Mouse (Mus musculus) liver, embryonic 15.5 days (tissue): ENCODE results near the gene Etfa. TPM values are rescaled to one million over a fixed set of nuclear protein-coding genes. Genes with fewer than 3 reads are reported as not detected.

Experiments
- ATAC-seq: fragments of 200-750 bp; cut with Nextera tagmentation; 2 replicates; pipeline ENCODE4 v1.8.0; 2017; ENCODE audit warnings: moderate number of reproducible peaks, mild to moderate bottlenecking, moderate library complexity; ENCODE audit not compliant: insufficient read depth
- H3K27ac ChIP-seq: fragments of 300-500 bp; sonication (generic); replicated peaks from 2 replicates; pipeline ENCODE4 v1.5.1; 2015; ENCODE audit warnings: mild to moderate bottlenecking, inconsistent platforms
- H3K27me3 ChIP-seq: fragments of 300-500 bp; sonication (generic); 2 replicates; pipeline ENCODE4 v1.6.1; 2015; ENCODE audit warnings: mild to moderate bottlenecking, inconsistent platforms
- H3K36me3 ChIP-seq: fragments of 300-500 bp; sonication (generic); replicated peaks from 2 replicates; pipeline ENCODE4 v1.6.1; 2015; ENCODE audit warnings: moderate library complexity, mild to moderate bottlenecking, inconsistent platforms
- H3K4me1 ChIP-seq: fragments of 300-500 bp; sonication (generic); replicated peaks from 2 replicates; pipeline ENCODE4 v1.6.1; 2015; ENCODE audit warnings: inconsistent platforms
- H3K4me2 ChIP-seq: fragments of 300-500 bp; sonication (generic); 2 replicates; pipeline ENCODE4 v1.6.1; 2015; ENCODE audit warnings: moderate library complexity, mild to moderate bottlenecking, inconsistent platforms
- H3K4me3 ChIP-seq: fragments of 300-500 bp; sonication (generic); replicated peaks from 2 replicates; pipeline ENCODE4 v1.5.1; 2015; ENCODE audit warnings: mild to moderate bottlenecking, inconsistent platforms
- H3K9ac ChIP-seq: fragments of 300-500 bp; sonication (generic); 2 replicates; pipeline ENCODE4 v1.6.1; 2015; ENCODE audit warnings: moderate library complexity, mild to moderate bottlenecking, inconsistent platforms
- H3K9me3 ChIP-seq: fragments of 300-500 bp; sonication (generic); replicated peaks from 2 replicates; pipeline ENCODE4 v1.6.1; 2016; ENCODE audit warnings: inconsistent platforms
- WGBS: fragments of 180-500 bp; shearing (Covaris S2); methylation state at CpG from one replicate; pipeline ENCODE4 v1.1.7; 2015; ENCODE audit warnings: mixed read lengths; ENCODE audit not compliant: insufficient replicate concordance; 5-methylcytosine and 5-hydroxymethylcytosine counted together
- polyA plus RNA-seq: library from polyadenylated mRNA; unstranded; fragments of >200 nt; fragmentation: Nextera tagmentation; extraction: Ambion mirVana; gene quantifications from 2 replicates; pipeline ENCODE4 v1.2.1, GENCODE M21; 2015

The Etfa gene
- polyA plus RNA-seq: 201 and 204 TPM in 2 replicates

GRCm38 (mm10) chr9:55512027-55512543, at the start of gene Etfa:
Gene Etfa, minus strand, starts transcription at chr9:55512243.
- peaks cover 32% of the 10 kb centered on the region for H3K4me1 ChIP-seq
- WGBS: under 1% methylated on average over 47 of the region's 47 CpGs
- H3K4me2 ChIP-seq: peak within 1 kb of the TSS; percentile 91
- H3K27me3 ChIP-seq: peaks cover 33% of the 10 kb centered on the region
- H3K27ac ChIP-seq: peak within 1 kb of the TSS; percentile 90
- peak; percentile 97 for ATAC-seq
- peak within 1 kb of the TSS; percentile 85 for H3K9ac ChIP-seq
- H3K9me3 ChIP-seq: no peaks in the 10 kb centered on the region
- peak within 1 kb of the TSS; percentile 89 for H3K4me3 ChIP-seq
- no peaks in the 10 kb centered on the region for H3K36me3 ChIP-seq

GRCm38 (mm10) chr9:55560960-55561359, 48.9 kb upstream of the Etfa start:
- Histone ChIP-seq H3K4me3 (no peak overlapping the region), H3K27ac (no peak overlapping the region), H3K27me3 (no peaks in the 10 kb centered on the region), H3K4me2 (no peak overlapping the region), H3K36me3 (no peaks in the 10 kb centered on the region), H3K9me3 (no peaks in the 10 kb centered on the region), H3K4me1 (no peaks in the 10 kb centered on the region), H3K9ac (no peak overlapping the region)
- ATAC-seq: no peak
- WGBS: 74% methylated on average over 1 of the region's 1 CpGs

- H3K27ac ChIP-seq: no peak overlapping the region
- H3K9me3 ChIP-seq: no peaks in the 10 kb centered on the region
- WGBS: 19% methylated on average over 1 of the region's 1 CpGs
- peaks cover 6% of the 10 kb centered on the region for H3K27me3 ChIP-seq
- H3K4me2 ChIP-seq: no peak overlapping the region
- no peak for ATAC-seq
- no peak overlapping the region for H3K9ac ChIP-seq
- no peaks in the 10 kb centered on the region for H3K36me3 ChIP-seq
- H3K4me1 ChIP-seq: no peaks in the 10 kb centered on the region
- no peak overlapping the region for H3K4me3 ChIP-seq
These were observed 42.9 kb upstream of the Etfa start for GRCm38 (mm10) chr9:55554986-55555385.

GRCm38 (mm10) chr9:55549302-55549890, 37.4 kb upstream of the Etfa start:
- 9% methylated on average over 16 of the region's 16 CpGs for WGBS
- H3K4me1 ChIP-seq: peaks cover 21% of the 10 kb centered on the region
- ATAC-seq: no peak
- peaks cover 62% of the 10 kb centered on the region for H3K27me3 ChIP-seq
- no peak overlapping the region for H3K27ac ChIP-seq
- H3K36me3 ChIP-seq: no peaks in the 10 kb centered on the region
- peaks cover 6% of the 10 kb centered on the region for H3K9me3 ChIP-seq
- no peak overlapping the region for H3K4me3 ChIP-seq
- H3K9ac ChIP-seq: no peak overlapping the region
- H3K4me2 ChIP-seq: peak overlapping the region; percentile 27; the same call in 1 of the 2 replicates

GRCm38 (mm10) chr9:55548871-55549270, 36.8 kb upstream of the Etfa start:
- H3K27me3 ChIP-seq: peaks cover 67% of the 10 kb centered on the region
- H3K4me2 ChIP-seq: peak overlapping the region; percentile 27; the same call in 1 of the 2 replicates

GRCm38 (mm10) chr9:55546176-55547010, 34.4 kb upstream of the Etfa start:
- Histone ChIP-seq H3K9ac (no peak overlapping the region), H3K27me3 (peaks cover 89% of the 10 kb centered on the region)
- 3% methylated on average over 62 of the region's 63 CpGs for WGBS

More at GRCm38 (mm10) chr9:55548871-55549270, 36.8 kb upstream of the Etfa start:
- Histone ChIP-seq H3K4me3 (no peak overlapping the region), H3K9ac (no peak overlapping the region), H3K4me1 (peaks cover 27% of the 10 kb centered on the region), H3K9me3 (peaks cover 6% of the 10 kb centered on the region), H3K36me3 (no peaks in the 10 kb centered on the region), H3K27ac (no peak overlapping the region)
- WGBS: 11% methylated on average over 3 of the region's 3 CpGs
- no peak for ATAC-seq

GRCm38 (mm10) chr9:55545556-55546175, 33.6 kb upstream of the Etfa start:
- 9% methylated on average over 41 of the region's 41 CpGs for WGBS
- Histone ChIP-seq H3K27me3 (peaks cover 95% of the 10 kb centered on the region), H3K36me3 (no peaks in the 10 kb centered on the region), H3K4me1 (peaks cover 44% of the 10 kb centered on the region), H3K27ac (no peak overlapping the region), H3K4me2 (peak overlapping the region; percentile 52), H3K9ac (no peak overlapping the region), H3K4me3 (peak overlapping the region; percentile 38), H3K9me3 (peaks cover 6% of the 10 kb centered on the region)
- no peak for ATAC-seq

More at GRCm38 (mm10) chr9:55546176-55547010, 34.4 kb upstream of the Etfa start:
- Histone ChIP-seq H3K4me2 (peak overlapping the region; percentile 52), H3K27ac (no peak overlapping the region), H3K36me3 (no peaks in the 10 kb centered on the region), H3K4me3 (peak overlapping the region; percentile 38), H3K4me1 (peaks cover 38% of the 10 kb centered on the region), H3K9me3 (peaks cover 6% of the 10 kb centered on the region)
- ATAC-seq: peak; percentile 47; the same call in 1 of the 2 replicates

GRCm38 (mm10) chr9:55544861-55545555, 33.0 kb upstream of the Etfa start:
- Histone ChIP-seq H3K36me3 (no peaks in the 10 kb centered on the region), H3K4me2 (peak overlapping the region; percentile 19), H3K9me3 (peaks cover 6% of the 10 kb centered on the region), H3K4me3 (0 out of 2 replicates have a peak overlapping the region, but pooled peaks have one; percentile 38), H3K9ac (no peak overlapping the region), H3K27ac (no peak overlapping the region), H3K4me1 (peaks cover 44% of the 10 kb centered on the region), H3K27me3 (peaks cover 100% of the 10 kb centered on the region)
- no peak for ATAC-seq
- 4% methylated on average over 30 of the region's 30 CpGs for WGBS

GRCm38 (mm10) chr9:55543703-55544401, 31.8 kb upstream of the Etfa start:
- 0 out of 2 replicates have a peak overlapping the region, but pooled peaks have one; percentile 7 for H3K4me3 ChIP-seq
- no peak for ATAC-seq
- H3K27me3 ChIP-seq: peaks cover 100% of the 10 kb centered on the region
- WGBS: 2% methylated on average over 46 of the region's 46 CpGs
- peak overlapping the region; percentile 16; the same call in 1 of the 2 replicates for H3K4me2 ChIP-seq
- no peak overlapping the region for H3K9ac ChIP-seq
- peaks cover 6% of the 10 kb centered on the region for H3K9me3 ChIP-seq
- H3K4me1 ChIP-seq: peaks cover 44% of the 10 kb centered on the region
- H3K27ac ChIP-seq: no peak overlapping the region
- no peaks in the 10 kb centered on the region for H3K36me3 ChIP-seq

GRCm38 (mm10) chr9:55543336-55543702, 31.3 kb upstream of the Etfa start:
- H3K4me2 ChIP-seq: no peak overlapping the region
- H3K9ac ChIP-seq: no peak overlapping the region
- H3K9me3 ChIP-seq: peaks cover 6% of the 10 kb centered on the region
- 12% methylated on average over 8 of the region's 8 CpGs for WGBS
- H3K27me3 ChIP-seq: peaks cover 100% of the 10 kb centered on the region
- no peak overlapping the region for H3K4me3 ChIP-seq
- peaks cover 44% of the 10 kb centered on the region for H3K4me1 ChIP-seq
- no peak for ATAC-seq
- no peaks in the 10 kb centered on the region for H3K36me3 ChIP-seq
- no peak overlapping the region for H3K27ac ChIP-seq
